Mouse (Mus musculus): Measurements from ENCODE around the gene Myo3b. TPM values are rescaled to one million over a fixed set of nuclear protein-coding genes. Genes with fewer than 3 reads are reported as not detected.

Gene Myo3b
- total RNA-seq, 2 experiments from 2014 or later, result 0.09 TPM; not detected in 1

GRCm38 (mm10) chr2:70456205-70456604 is 417.3 kb downstream of the Myo3b start:
- no peak for DNase-seq

DNA sequence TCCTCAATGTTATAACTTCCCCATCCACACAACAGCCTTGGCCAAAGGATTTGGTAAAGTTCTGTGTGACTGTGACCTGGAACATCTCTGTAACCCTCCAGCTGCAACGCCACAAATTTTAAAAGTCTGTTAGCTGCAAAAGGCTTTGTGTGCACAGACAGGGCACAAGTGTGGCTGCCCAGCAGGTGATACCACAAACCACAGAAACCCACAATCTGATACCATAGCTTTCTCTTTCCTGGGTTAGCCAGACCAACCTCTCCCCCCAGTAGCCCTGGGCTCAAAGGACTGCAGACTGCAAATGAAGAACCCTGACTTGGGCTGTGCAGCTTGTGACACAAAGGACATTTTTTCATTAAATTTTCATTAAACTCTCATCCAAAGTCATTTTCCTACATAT is 424.7 kb downstream of the Myo3b start:
- no peak for DNase-seq

DNA sequence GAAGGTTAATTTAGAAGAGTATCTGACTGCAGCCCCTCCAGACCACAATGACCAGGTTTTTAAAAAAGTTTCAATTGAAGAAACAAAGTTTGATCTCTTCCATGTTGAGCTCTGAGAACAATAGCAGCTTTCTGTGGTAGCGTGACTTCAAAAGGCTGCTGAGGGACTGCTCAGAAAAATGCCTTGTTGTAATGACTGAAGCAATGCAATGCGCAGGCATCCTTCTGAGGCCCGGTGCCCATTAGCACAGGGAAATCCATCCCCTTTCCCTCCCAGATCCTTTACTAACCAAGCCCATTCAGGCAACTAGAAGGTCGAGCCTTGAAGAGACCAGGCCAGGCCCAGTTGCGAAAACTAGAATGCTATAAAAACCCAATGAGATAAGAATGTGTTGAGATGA is 432.2 kb downstream of the Myo3b start:
- no peak for DNase-seq

DNA sequence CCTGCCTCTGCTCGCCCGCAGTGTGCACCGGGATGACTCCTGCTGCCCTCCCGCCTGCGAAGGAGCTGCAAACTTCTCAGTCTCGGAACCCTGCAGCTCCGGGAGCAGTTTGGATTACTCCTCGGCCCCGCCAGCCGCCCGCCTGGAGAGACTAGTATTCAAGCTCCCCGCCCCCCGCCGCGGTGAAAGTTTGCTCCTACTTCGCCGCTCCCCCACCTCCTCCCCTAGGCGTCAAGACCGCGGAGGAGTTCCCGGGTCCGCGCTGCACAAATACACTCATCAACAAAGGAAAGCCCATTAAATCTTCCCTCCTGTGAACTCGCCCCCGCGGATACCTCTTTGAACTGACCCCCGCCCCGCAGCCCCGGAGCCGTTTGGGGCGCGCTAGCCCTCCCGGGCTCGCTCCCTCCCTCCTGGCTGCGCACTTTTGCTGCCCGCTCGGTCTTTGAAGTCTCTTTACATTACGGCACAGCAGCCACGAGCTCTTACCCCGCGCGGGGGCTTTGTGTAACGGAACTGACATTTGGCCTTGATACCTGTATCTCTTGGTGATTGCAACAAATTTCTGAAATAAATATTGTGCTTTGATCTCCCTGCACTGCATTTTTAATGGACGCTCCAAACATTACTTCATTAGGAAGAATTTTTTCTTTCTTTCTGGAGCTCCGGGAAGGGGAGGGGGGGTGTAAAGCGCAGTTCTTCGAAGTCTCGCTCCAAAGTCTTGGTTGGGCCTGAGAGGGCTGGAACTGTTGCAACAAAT is 433.1 kb downstream of the Myo3b start:
- DNase-seq, result peak; percentile 19

Other genes starting within 250 kb of the Myo3b start
- gene Ccdc173, start 249.6 kb upstream of the Myo3b start, total RNA-seq (2021), result under 1 TPM; 0.54 to 0.65 TPM
- gene Phospho2, start 249.5 kb upstream of the Myo3b start, total RNA-seq (2021), result 1 to 10 TPM; 8.6 to 8.9 TPM
- gene Klhl23, start 217.2 kb upstream of the Myo3b start, total RNA-seq (2021), result 10 to 100 TPM; 19.8 to 20.9 TPM
- 100 to 1,000 TPM; 102 to 114 TPM for gene Ssb, start 177.6 kb upstream of the Myo3b start, total RNA-seq (2021)
- gene Mettl5, start 153.5 kb upstream of the Myo3b start, total RNA-seq (2021), result 10 to 100 TPM; 19.6 to 21.4 TPM
- 100 to 1,000 TPM; 106 to 107 TPM for gene Ubr3, start 141.9 kb upstream of the Myo3b start, total RNA-seq (2021)